Mouse (Mus musculus) left cerebral cortex, adult 9 months (tissue): ENCODE measurements around the gene Gmppa.

Source experiments
- DNase-seq, 2 experiments: peaks; one replicate each; pipeline ENCODE4 v3.0.0; 2022; ENCODE audit warnings: low spot score in 2 of 2

The Gmppa gene

DNA sequence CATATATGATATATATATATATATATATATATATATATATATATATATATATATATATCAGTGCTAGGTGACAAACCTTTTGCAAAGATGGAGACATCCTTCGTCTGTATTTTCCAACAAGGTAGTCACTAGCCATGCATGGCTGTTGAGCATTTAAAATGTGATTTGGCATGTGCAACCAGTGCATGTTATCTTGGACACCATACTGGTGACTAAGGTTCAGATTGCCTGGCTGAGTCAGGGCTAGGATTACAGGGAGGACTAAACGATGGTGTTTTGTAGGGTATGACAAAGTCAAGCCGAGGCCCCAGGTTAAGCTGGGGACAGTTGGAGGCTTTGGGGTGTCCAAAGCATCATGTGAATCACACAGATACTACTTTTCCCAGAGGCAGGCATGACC lies 19.7 kb downstream of the Gmppa start:
- DNase-seq, result no peak

GRCm38 (mm10) chr1:75455948-75456347 lies 20.2 kb downstream of the Gmppa start:
- no peak for DNase-seq

DNA sequence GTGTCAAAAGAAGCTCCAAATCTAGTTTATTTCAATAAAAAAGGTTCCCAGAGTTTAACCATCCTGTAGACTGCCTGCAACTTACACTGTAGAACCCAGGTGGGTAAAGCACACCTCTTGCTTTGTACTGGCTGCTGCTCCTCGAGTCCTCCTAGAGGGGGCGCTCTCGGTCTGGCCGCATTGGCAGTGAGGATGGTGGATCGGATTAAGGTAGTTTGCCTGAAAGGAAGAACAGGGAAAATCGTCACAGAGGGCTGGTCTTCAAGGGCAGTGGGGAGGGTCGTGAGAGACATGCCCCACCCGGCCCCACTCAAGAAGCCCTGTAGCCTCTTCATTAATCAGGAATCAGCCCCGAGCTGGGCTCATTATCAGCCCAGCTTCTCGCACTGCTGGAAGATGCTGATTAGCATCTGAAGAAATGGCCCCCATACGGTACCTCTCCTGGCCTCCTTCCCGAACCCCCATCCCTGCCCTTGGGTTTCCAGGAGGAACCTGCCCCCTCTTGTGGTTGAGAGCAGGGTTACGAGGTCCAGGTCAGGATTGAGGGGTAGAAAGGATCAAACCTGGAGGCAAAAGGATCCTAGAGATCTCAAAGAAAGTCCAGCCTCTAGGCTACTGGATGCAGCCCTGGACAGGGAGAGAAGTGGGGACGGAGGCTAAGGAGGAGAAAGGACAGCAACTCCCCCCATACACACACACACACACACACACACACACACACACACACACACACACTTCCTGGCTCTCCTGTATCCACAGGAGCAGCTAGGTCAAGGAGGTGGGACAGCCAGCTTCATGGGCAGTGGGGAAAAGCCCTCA lies 21.2 kb downstream of the Gmppa start:
- no peak for DNase-seq

DNA sequence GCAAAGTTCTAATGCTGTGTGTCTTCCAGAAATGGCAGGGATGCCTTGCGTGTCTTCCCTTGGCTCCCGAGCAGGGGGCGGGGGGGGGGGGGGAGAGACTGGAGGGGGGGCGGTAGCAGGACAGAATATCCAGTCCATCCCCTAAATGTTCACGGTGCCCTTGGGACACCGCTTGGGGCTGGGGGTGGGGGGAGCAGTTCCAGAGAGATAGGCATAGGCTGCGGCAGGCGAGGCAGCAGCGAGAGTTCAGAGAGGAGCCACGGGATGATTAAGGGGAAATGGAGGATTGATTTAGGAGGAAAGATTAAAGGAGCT lies 21.9 kb downstream of the Gmppa start:
- no peak for DNase-seq

GRCm38 (mm10) chr1:75458025-75458788 lies 22.5 kb downstream of the Gmppa start:
- no peak for DNase-seq

DNA sequence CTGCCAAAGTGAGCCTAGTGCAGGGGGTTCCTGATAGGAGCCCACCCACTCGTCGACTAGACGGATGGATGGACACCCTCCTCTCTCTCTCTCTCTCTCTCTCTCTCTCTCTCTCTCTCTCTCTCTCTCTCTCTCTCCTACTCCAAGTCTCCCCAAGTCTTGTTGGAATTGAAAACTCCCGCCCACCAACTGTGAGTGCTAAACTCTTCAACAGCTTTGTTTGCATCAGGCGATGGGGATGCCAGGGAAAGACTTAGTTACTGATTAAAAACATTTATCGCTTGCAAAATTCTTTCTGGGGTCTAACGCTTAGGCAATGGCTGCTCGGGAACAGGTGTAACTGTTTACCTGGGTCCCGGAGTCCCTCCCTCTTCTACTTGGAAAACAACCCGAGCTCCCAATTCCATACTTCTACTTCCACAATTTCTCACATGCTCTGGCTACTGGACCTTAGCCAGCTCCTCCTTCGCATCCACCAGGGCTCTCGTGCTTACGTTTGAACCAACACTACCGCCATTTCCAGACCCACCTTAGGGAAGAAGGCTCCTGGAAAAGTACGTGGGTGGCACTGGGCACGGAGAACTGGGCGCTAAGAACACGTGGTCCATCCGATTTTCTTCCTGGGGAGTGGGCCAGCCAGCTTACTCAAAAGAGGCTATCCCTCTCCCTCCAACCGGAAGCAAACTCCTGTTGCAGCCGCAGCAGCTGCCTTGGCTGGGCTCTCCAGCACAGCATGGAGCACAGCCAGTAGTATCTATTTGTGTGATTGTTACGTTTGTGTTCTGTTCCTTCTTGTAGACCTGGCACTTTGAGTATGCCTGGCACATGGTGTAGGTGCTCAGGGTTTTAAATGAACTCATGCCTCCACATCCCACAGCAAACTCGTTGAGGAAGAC lies 23.3 kb downstream of the Gmppa start:
- peak in 1 of 2 experiments; percentile 79 for DNase-seq

DNA sequence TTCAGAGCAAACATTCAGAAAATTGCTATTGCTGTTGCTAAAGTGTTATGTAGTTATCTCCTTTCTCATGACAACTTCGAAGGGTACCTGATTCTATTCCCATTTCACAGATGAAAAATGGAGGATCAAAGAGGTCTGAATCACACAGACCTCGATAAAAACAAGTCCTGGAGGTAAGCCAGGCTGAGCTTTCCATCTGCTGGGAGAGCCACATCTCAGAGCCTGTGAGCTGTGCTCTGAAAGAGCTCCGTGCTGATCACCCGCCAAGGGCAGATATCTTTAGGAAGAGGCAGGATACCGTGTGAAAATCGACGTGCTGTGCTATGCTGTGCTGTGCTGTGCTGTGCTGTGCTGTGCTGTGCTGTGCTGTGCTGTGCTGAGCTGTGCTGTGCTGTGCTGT lies 24.6 kb downstream of the Gmppa start:
- DNase-seq, result no peak

DNA sequence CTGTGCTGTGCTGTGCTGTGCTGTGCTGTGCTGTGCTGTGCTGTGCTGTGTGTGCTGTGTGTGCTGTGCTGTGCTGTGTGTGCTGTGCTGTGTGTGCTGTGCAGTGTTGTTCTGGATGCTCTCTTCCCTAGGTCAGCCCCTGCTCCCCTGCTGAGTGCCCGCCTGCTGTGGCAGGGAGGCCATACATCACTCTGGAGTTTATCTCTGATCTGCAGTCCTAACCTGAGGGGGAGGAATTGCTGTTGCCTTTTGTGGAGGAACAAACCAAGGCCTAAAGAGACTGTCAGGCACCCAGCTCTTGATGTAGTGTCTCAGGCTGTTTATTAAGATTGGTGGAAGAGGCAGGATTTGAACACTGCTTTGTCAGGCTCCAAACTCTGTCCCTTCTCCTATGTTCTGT lies 26.9 kb downstream of the Gmppa start:
- no peak for DNase-seq

- DNase-seq, result no peak
Observed at GRCm38 (mm10) chr1:75463652-75464204, 28.0 kb downstream of the Gmppa start.

DNA sequence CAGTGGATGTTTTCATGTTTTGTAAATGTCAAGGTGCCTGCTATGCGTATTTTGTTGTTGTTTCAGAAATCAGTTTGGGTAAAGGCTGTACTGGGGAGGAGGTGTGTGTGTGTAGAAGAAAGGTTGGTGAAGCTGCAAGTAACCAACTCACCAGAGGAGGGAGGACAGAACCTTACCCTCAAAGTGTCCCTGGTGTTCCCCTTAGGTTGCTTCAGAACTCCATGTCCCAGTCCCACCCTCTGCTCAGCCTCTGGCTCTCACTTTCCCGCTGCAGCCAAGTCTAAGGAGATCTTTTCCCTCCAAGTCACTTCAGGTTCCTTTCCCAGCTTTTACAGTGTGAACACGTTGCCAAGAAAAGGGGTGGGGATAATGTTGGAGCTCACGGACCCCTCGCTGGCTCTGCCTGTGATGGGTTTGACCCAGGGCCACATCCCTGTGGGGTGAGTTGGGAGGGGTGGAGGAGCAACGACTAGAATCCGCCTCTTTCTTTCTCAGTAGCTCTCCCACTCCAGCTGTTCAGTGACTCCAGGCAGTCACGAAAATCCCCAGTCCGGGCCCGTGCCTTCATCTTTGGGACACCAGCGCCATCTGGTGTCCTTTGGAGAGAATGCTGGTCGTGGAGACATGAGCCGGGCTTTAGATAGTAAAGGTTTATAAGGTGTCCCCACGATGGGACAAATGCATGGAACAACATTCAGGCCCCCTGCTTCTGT lies 31.6 kb downstream of the Gmppa start:
- peak in 1 of 2 experiments; percentile 88 for DNase-seq

DNA sequence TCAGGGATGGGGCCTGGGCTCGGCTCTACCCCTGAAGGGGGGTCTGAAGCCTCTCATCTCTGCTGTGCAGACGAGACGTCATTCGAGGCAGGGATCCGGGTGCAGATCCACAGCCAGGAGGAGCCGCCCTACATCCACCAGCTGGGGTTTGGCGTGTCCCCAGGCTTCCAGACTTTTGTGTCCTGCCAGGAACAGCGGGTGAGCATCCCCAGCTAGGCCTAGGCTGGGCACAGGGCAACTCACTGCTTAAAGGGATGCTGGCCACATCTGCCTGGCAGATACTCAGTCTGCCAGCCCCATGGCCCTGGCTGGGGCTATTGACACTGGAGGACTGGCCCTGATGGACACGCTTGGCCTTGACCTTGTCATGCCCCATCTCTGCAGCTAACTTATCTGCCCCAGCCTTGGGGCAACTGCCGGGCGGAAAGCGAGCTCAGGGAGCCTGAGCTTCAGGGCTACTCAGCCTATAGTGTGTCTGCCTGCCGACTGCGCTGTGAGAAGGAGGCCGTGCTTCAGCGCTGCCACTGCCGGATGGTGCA lies 33.6 kb downstream of the Gmppa start:
- DNase-seq, result no peak

DNA sequence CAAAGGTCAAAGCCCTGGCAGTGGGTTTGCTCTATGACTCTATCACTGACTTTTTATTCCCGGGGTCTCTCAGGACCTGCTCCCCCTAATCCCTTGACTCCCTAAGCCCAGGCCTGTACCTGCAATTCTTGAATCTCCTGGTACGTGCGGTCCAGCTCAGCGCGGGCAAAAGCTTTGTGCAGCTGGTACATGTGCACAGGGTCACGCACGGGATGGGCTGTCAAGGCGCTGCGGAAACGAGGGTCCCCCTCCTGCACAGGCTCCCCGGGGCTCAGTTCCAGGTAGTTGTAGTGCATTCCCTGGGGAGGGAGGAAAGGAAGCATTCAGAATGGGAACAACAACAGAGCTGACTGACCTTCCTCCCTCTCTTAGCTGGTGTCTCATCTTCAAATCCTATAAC lies 40.7 kb downstream of the Gmppa start:
- DNase-seq, result no peak

GRCm38 (mm10) chr1:75477264-75477965 lies 41.7 kb downstream of the Gmppa start:
- DNase-seq, result peak in 1 of 2 experiments; percentile 85

GRCm38 (mm10) chr1:75477966-75478290 lies 42.2 kb downstream of the Gmppa start:
- no peak for DNase-seq

DNA sequence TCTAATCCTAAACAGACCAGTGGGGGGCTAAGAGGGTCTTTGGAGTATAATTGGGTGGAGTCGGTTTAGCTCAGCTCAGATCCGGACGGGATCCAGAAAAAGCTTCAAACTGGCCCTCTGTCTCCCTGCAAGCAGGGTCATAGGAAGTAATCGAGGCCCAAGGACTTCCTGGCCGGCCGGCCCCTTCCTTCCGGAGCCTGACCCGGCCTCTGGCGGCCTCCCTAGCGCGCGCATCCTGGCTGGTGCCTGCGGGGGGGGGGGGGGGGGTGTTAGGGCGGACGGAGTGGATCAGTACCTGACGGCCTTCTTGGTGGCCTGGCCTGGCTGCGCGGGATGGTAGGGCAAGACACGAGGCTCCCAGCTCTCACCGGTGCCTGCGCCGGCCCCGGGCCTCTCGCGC lies 42.8 kb downstream of the Gmppa start:
- DNase-seq, result no peak

GRCm38 (mm10) chr1:75478916-75479634 lies 43.3 kb downstream of the Gmppa start, which contains the start of the genes Chpf and Tmem198:
Gene Chpf, minus strand, starts transcription at chr1:75479307.
Gene Tmem198, plus strand, starts transcription at chr1:75479532.
- DNase-seq, result peak; percentile 91 to 98

DNA sequence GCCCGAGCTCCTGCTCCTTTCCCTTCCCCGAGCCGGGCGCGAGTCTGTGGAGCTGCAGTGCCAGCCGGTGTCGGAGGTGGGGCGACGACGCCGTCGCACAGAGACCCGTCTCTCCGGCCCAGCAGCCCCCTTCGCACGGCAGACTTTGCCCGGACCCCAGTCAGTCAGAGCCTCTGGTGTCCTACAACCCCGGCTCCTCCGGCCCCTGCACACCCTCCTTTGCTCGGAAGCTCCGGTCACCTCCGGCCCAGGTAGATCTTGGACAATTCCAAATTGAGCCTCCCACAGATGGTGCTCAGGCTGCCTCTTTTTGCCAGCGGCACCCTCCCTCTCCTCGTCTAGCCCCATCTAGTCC lies 43.9 kb downstream of the Gmppa start:
- DNase-seq, result no peak

GRCm38 (mm10) chr1:75480036-75480435 lies 44.3 kb downstream of the Gmppa start:
- no peak for DNase-seq

GRCm38 (mm10) chr1:75480735-75481134 lies 45.0 kb downstream of the Gmppa start:
- DNase-seq, result no peak

DNA sequence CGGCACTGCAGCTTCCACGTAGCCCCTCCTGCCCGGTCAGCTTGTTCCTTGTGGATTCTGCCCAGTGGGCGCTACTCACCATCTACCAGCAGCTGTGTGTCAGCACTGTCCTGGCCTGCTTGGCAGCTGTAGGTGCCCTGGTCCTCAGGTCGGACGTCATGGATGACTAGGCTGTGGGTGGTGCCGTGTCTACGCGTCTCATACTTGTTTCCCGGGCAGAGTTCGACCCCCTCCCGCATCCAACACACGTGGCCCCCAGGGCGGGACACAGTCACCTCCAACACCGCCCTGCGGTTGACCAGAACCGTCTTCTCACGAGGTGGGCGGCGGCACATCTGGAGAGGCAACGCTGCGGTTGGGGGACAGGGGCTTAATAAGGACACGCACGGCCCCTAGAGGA lies 50.8 kb downstream of the Gmppa start:
- DNase-seq, result peak in 1 of 2 experiments; percentile 31
